Mouse (Mus musculus): ENCODE data around the gene Prmt7.

Gene Prmt7

DNA sequence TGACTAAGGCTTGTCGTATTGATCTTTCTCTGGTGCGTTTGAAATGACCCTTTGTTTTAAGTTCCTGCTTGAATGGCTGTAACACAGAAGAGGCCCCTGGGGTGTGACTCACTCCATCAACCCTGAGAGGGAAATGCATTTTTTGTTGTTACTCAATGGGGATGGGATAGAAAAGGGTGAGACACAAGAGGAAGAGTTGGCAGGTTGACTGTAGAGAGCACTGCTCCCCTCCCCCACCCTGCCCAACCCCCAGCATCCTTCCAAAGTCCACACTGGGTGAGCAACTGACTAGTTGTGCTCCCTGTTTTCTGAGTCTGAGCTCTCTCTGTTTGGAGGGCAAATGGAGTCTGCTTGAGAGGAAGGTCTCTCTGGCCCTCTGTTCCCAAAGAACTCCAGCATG lies 76.7 kb downstream of the Prmt7 start:
- in situ Hi-C loops (cut with MboI, MseI), result no loop called here

DNA sequence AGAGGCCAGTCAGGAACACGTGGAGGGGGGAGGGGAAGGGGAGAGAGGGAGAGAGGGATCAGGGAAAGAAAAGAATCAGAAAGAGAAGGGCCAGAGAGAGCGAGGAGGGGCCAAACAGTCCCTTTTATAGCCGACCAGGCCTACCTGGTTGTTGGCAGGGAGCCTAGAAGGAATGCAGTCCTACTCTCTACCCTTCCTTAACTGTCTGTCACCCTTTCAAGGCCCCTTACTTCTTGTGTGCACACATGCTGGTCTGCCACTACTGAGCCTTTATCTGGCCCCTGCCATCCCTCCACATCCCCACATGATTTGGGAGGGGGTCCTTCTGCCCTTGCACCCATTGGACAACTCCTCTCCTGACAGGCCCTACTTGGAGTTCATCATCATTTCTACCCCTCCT lies 78.0 kb downstream of the Prmt7 start:
- in situ Hi-C loops (cut with MboI, MseI), result no loop called here

DNA sequence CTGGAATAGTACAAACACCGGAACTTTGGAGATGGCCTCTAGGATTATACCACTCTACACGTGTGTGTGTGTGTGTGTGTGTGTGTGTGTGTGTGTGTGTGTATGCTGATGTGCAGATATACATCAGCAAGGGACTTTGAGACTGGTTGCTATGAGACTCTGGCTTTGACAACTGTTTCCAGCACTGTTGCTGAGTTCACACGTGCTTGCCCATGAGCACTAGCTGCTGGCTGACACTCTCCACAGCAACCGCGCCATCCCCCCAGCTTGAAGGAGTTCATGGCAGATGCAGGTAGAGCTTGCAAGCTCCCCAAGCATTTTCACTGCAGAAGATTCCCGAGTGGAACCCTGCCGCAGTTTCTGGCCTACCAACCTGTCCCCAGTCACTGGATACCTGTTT lies 78.7 kb downstream of the Prmt7 start:
- in situ Hi-C loops (cut with MboI, MseI), result no loop called here

DNA sequence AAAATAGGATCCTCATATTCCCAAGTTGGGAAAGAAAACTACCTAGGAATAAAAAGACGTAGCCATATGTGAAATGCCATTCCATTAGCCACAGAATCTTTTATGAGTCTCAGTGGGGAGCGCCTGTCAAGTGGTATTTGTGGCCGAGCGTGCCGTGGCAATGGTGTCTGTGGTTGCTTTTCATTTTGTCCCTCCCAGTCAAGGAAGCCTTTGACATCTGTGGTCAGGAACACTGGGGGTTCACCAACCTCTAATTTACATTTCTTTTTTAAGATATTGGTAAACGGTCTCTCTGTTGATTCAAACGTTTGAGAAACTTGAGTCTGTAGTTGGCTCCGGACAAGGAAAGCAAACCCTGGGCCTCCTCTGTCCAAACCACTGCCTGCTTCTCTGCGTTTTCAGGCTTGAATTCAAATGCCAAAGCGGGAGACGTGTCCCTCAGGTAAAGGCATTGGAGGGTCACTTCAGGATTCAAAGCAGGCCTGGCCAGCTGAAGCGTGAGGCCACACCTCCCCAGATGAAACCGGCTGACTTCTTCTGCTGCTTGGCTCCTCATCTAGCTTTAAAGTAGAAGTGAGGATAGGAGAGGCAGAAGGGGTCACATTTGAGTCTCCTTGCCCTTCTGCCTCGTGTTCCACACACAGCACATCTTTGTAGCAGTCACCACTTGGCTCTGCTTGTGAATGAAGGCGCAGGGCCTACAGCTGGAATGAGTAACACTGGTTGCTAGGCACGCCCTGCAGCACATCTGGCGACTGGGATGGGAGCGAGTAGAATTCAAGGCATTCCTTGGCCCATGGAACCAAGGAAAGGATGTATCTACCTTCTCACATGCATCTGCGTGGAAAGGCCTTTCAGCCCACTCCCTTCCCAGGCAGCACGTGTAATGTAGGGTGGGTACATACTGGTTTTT lies 82.0 kb downstream of the Prmt7 start:
- in situ Hi-C loops (cut with MboI, MseI), result no loop called here

DNA sequence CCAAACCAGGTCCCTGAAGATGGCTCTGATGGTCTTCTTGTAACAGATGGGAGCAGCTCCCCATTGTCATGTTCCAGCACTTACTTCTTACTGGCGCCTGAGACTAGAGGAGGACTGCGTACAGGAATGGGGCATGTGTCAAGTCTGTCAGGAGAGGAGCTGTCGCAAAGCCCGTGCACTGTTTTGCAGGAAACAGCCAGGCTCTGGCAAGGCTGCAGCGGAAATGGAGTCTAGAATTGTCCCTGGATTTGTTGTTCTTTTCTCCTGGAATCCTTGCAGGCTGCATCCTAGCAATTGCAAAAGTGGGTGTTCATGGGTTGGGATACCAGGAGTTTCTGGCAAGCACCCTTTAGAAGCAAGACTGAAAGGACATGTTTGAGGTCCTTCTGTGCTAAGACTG lies 87.5 kb downstream of the Prmt7 start:
- in situ Hi-C loops (cut with MboI, MseI), result no loop called here

DNA sequence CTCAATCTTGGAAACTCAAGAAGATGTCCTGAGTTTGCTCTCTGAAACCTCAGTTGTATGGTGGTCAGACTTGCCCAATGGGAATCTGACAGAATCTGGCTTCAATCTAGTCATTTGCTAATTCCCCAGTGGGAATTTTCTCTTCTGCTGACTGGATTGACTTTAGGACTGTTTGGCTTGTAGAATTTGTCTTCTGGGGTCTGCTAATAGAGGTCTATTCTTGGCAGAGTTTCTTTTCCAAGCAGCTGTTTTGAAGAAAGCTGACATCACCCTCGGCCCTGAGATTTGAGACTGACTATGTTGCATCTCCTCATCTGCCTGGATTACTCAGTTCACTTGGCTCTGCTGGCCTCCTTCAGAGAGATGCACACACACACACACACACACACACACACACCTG lies 88.1 kb downstream of the Prmt7 start:
- in situ Hi-C loops (cut with MboI, MseI), result no loop called here

DNA sequence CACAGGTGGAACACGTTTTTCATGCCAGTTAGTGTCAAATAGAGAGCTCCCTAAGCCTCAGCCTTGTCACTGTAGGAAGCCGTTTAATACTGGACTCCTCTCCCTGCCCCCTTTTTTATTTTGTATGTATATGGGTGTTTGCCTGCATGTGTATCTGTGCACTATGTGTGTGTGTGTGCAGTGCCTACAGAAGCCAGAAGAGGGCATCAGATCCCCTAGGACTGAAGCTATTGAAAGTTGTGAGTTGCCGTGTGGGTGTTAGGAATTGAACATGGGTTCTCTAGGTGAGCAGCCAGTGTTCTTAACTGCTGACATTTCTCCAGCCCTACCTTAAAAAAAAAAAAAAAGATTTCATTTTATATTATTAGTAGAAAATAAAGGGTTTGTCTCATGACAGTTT lies 89.0 kb downstream of the Prmt7 start:
- in situ Hi-C loops (cut with MboI, MseI), result no loop called here

DNA sequence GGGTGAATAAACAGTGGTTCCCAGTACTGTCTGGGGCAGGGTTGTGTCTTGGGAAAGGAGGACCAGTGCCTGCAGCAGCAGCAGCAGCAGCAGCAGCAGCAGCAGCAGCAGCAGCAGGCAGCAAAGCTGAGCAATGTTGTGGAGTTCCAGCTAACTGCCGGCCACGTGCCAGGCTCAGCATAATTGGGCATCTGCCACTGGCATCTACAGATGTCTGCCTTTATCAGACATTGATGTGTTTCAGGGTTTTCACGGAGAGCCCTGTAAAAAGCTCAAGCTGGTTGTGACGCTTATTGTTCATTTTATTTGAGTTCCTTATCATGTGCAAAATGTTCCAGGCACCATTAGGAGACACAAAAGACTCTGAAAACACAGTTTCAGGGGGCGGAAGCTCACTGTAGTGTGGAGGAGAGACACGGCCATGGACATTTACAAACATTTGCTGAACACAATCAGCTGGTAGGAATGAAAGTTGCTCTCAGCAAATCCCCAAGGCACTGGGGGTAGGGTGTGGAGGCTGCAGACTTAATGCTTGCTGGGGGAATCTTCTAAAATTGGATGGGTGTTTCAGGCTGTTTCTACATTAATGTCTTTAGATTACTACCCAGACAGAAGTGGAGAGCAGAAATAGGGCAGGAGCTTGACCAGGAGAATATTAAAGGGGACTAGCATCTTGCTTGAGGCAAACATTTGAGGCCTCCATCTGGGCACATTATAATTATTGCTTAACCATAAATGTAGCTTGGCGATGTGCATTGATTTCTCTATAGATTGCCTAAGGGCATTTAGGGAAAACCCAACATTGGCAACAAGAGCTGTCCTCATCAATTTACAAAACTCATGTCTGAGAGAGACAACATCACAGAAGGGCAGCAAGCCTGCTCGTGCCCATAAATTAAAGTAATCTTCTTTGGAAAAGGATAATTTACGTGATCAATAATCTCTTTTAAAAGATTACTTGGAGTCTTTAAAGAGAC lies 90.3 kb downstream of the Prmt7 start:
- in situ Hi-C loops (cut with MboI, MseI), result no loop called here
